Mouse (Mus musculus): ENCODE data around the gene Maip1. TPM values are rescaled to one million over a fixed set of nuclear protein-coding genes. Genes with fewer than 3 reads are reported as not detected.

Maip1 gene
- polyA plus RNA-seq, 1 experiment from 2014 or later: 12.3 TPM

GRCm38 (mm10) chr1:57428368-57429308, 22.5 kb downstream of the Maip1 start:
- TF ChIP-seq CTCF (IDR thresholded peaks at IDR 0.05): peak; percentile 93
- ATAC-seq (peak; percentile 42), DNase-seq (ENCODE audit: low read depth, low spot score) (no peak)
- ChIA-PET CTCF (interaction anchor here (0.7 to 3.1 kb wide), 22 partner anchors 8 to 722 kb away, joined by 3 to 28 read pairs (median 4); partner anchors contain the start of gene Spats2l), POLR2A (interaction anchor here (1.6 to 1.7 kb wide), 2 partner anchors 346 to 362 kb away, joined by 5 read pairs; partner anchors contain the start of gene Spats2l)
- in situ Hi-C loops (cut with MboI; ENCODE audit: low pct_unique_long_range_greater_than_20kb): loop anchor here (5.0 kb wide), 4 partner anchors 344 to 719 kb away; partner anchors contain the start of gene Spats2l
- H3K27me3 ChIP-seq: no peaks in the 10 kb centered on the region

- no peaks in the 10 kb centered on the region for H3K27me3 ChIP-seq
- ChIA-PET POLR2A (interaction anchor here (0.7 to 1.7 kb wide), 4 partner anchors 208 to 360 kb away, joined by 4 to 5 read pairs (median 4); partner anchors contain the start of gene Spats2l), CTCF (interaction anchor here (0.9 to 3.1 kb wide), 15 partner anchors 8 to 721 kb away, joined by 3 to 28 read pairs (median 4); partner anchors contain the start of gene Spats2l)
- DNase-seq (ENCODE audit: low read depth, low spot score): peak; percentile 54
- ATAC-seq: peak; percentile 74
- in situ Hi-C loops (cut with MboI; ENCODE audit: low pct_unique_long_range_greater_than_20kb): loop anchor here (5.0 kb wide), 4 partner anchors 342 to 717 kb away; partner anchors contain the start of gene Spats2l
- no peak for TF ChIP-seq CTCF (IDR thresholded peaks at IDR 0.05)
Observed at GRCm38 (mm10) chr1:57429786-57430483, 23.8 kb downstream of the Maip1 start.

GRCm38 (mm10) chr1:57433141-57433540, 27.0 kb downstream of the Maip1 start:
- CTCF ChIA-PET: interaction anchor here (1.5 kb wide), 1 partner anchor 341 kb away, joined by 3 read pairs; the partner anchor contains the start of gene Spats2l
- no peaks in the 10 kb centered on the region for H3K27me3 ChIP-seq
- DNase-seq (ENCODE audit: low read depth, low spot score) (no peak), ATAC-seq (no peak)
- TF ChIP-seq CTCF (IDR thresholded peaks at IDR 0.05): no peak
- in situ Hi-C loops (cut with MboI; ENCODE audit: low pct_unique_long_range_greater_than_20kb): no loop called here
- POLR2A ChIA-PET: no interaction called here

- ChIA-PET CTCF (no interaction called here), POLR2A (no interaction called here)
- DNase-seq (ENCODE audit: low read depth, low spot score): no peak
- no peaks in the 10 kb centered on the region for H3K27me3 ChIP-seq
- no peak for ATAC-seq
- no peak for TF ChIP-seq CTCF (IDR thresholded peaks at IDR 0.05)
- in situ Hi-C loops (cut with MboI; ENCODE audit: low pct_unique_long_range_greater_than_20kb): no loop called here
Observed at GRCm38 (mm10) chr1:57436408-57436807, 30.3 kb downstream of the Maip1 start.

- in situ Hi-C loops (cut with MboI; ENCODE audit: low pct_unique_long_range_greater_than_20kb): no loop called here
- no peaks in the 10 kb centered on the region for H3K27me3 ChIP-seq
- ATAC-seq (no peak), DNase-seq (ENCODE audit: low read depth, low spot score) (no peak)
- no peak for TF ChIP-seq CTCF (IDR thresholded peaks at IDR 0.05)
- POLR2A ChIA-PET: no interaction called here
- CTCF ChIA-PET: no interaction called here
Observed at GRCm38 (mm10) chr1:57436954-57437353, 30.8 kb downstream of the Maip1 start.

GRCm38 (mm10) chr1:57439026-57439425, 32.9 kb downstream of the Maip1 start:
- ATAC-seq: no peak
- H3K27me3 ChIP-seq: no peaks in the 10 kb centered on the region
- DNase-seq (ENCODE audit: low read depth, low spot score): no peak
- ChIA-PET CTCF (no interaction called here), POLR2A (no interaction called here)
- TF ChIP-seq CTCF (IDR thresholded peaks at IDR 0.05): no peak
- in situ Hi-C loops (cut with MboI; ENCODE audit: low pct_unique_long_range_greater_than_20kb): no loop called here

- no peak for DNase-seq (ENCODE audit: low read depth, low spot score)
- in situ Hi-C loops (cut with MboI; ENCODE audit: low pct_unique_long_range_greater_than_20kb): no loop called here
- H3K27me3 ChIP-seq: no peaks in the 10 kb centered on the region
- POLR2A ChIA-PET: interaction anchor here (0.6 kb wide), 1 partner anchor 30 kb away, joined by 4 read pairs; no protein-coding TSS in a partner anchor
- CTCF ChIA-PET: no interaction called here
- no peak for TF ChIP-seq CTCF (IDR thresholded peaks at IDR 0.05)
- no peak for ATAC-seq
Observed at GRCm38 (mm10) chr1:57440771-57441170, 34.6 kb downstream of the Maip1 start.

- ATAC-seq (no peak), DNase-seq (ENCODE audit: low read depth, low spot score) (no peak)
- POLR2A ChIA-PET: no interaction called here
- in situ Hi-C loops (cut with MboI; ENCODE audit: low pct_unique_long_range_greater_than_20kb): no loop called here
- CTCF ChIA-PET: no interaction called here
- no peaks in the 10 kb centered on the region for H3K27me3 ChIP-seq
- no peak for TF ChIP-seq CTCF (IDR thresholded peaks at IDR 0.05)
Observed at GRCm38 (mm10) chr1:57445679-57446078, 39.6 kb downstream of the Maip1 start.

- CTCF ChIA-PET: no interaction called here
- in situ Hi-C loops (cut with MboI; ENCODE audit: low pct_unique_long_range_greater_than_20kb): no loop called here
Observed at GRCm38 (mm10) chr1:57450241-57450640, 44.1 kb downstream of the Maip1 start.

GRCm38 (mm10) chr1:57460305-57460940, 54.3 kb downstream of the Maip1 start:
- no peak for TF ChIP-seq CTCF (IDR thresholded peaks at IDR 0.05)
- in situ Hi-C loops (cut with MboI; ENCODE audit: low pct_unique_long_range_greater_than_20kb): no loop called here
- ATAC-seq: no peak
- ChIA-PET POLR2A (no interaction called here), CTCF (no interaction called here)
- no peak for DNase-seq (ENCODE audit: low read depth, low spot score)
- no peaks in the 10 kb centered on the region for H3K27me3 ChIP-seq

More at GRCm38 (mm10) chr1:57450241-57450640, 44.1 kb downstream of the Maip1 start:
- no peak for TF ChIP-seq CTCF (IDR thresholded peaks at IDR 0.05)
- no peaks in the 10 kb centered on the region for H3K27me3 ChIP-seq
- ATAC-seq (no peak), DNase-seq (ENCODE audit: low read depth, low spot score) (no peak)
- POLR2A ChIA-PET: no interaction called here

Other genes starting within 250 kb of the Maip1 start
- gene 1700066M21Rik, start 28.7 kb upstream of the Maip1 start, polyA plus RNA-seq (2021): 11.6 TPM
- gene Tyw5, start 773 bp downstream of the Maip1 start, polyA plus RNA-seq (2021): 31.5 TPM

All from Patski (cell line).